ENCODE assay signal across 9 mouse cellular contexts in the genomic region with DNA sequence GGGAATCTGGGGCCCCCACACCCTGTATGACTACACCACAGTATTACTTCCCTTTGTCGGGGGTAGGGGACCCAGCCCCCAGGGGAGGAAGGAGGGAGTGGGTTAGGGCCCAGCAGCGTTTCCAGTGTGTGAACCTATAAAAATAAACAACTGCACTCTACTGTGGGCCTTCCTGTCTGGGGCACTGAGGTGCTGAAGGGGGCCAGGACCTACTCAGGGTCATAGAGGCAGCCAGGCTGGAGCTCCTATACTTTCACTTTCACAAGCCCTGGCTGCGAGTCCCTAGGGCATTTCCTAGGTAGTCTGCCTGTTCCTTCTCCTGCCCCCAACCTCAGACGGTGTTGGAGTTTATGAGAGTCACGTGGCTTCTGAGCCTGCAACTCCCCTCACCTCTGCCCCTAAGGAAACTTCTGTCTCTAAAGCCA. TPM values are rescaled to one million over a fixed set of nuclear protein-coding genes. Genes with fewer than 3 reads are reported as not detected.
DNase-seq lines count a peak whose midpoint lies in the region; ATAC-seq and TF ChIP-seq lines count a peak whose summit lies in the region.
"Had no signal": no experiment of that assay in that cellular context is flagged by ENCODE, and none has a peak within 500 bp of the region (broad histone marks: within the 10 kb centered on the region; RNA-seq: fewer than 3 reads in every experiment).

No protein-coding gene starts in this region.

- WGBS in heart, embryonic 15.5 days, result 29% methylated on average over 5 of the region's 5 CpGs
- WGBS in limb, embryonic 14.5 days, result 27% methylated on average over 5 of the region's 5 CpGs
- WGBS in midbrain, embryonic 16.5 days, result 84% methylated on average over 5 of the region's 5 CpGs

- H3K4me1 ChIP-seq in testis, adult 2 months (ENCODE audit: control insufficient read depth, insufficient read depth, low read length), result no peaks in the 10 kb centered on the region
- H3K4me1 ChIP-seq in heart, embryonic 15.5 days (replicated peaks), result peaks cover 11% of the 10 kb centered on the region
- peaks cover 6% of the 10 kb centered on the region; the same call in 1 of the 2 replicates for H3K4me1 ChIP-seq in limb, embryonic 14.5 days (ENCODE audit: control insufficient read depth, insufficient read depth, low read length)
- H3K4me1 ChIP-seq in midbrain, embryonic 16.5 days (ENCODE audit: control insufficient read depth, insufficient read depth, low read length), result no peaks in the 10 kb centered on the region
- H3K4me1 ChIP-seq: midbrain, embryonic 12.5 days had no signal

- ATAC-seq in heart, embryonic 15.5 days (replicated peaks; ENCODE audit: insufficient number of reproducible peaks, insufficient read depth, low FRiP score, low read depth), result no peak; the same call in 1 of the 2 replicates
- no peak for ATAC-seq in limb, embryonic 14.5 days (ENCODE audit: low FRiP score, low read depth)
- no peak for ATAC-seq in midbrain, embryonic 16.5 days

- no peak for TF ChIP-seq POLR2A in testis, adult 2 months (IDR thresholded peaks at IDR 0.05; ENCODE audit: control insufficient read depth, low read depth, low read length)
- TF ChIP-seq POLR2A in limb, embryonic 14.5 days (IDR thresholded peaks at IDR 0.05; ENCODE audit: borderline replicate concordance, extremely low read depth, insufficient read depth, insufficient read length), result no peak

- H3K36me3 ChIP-seq in testis, adult 2 months (ENCODE audit: control insufficient read depth, insufficient read depth, low read length), result no peaks in the 10 kb centered on the region
- H3K36me3 ChIP-seq in heart, embryonic 15.5 days, result peaks cover 54% of the 10 kb centered on the region
- H3K36me3 ChIP-seq in limb, embryonic 14.5 days (ENCODE audit: control insufficient read depth, insufficient read depth, low read length), result peaks cover 71% of the 10 kb centered on the region
- H3K36me3 ChIP-seq in midbrain, embryonic 16.5 days (ENCODE audit: control insufficient read depth, insufficient read depth, low read length), result peaks cover 40% of the 10 kb centered on the region

- no peaks in the 10 kb centered on the region for H3K27me3 ChIP-seq in testis, adult 2 months (ENCODE audit: control insufficient read depth, insufficient read depth, low read length)
- H3K27me3 ChIP-seq in heart, embryonic 15.5 days, result no peaks in the 10 kb centered on the region
- H3K27me3 ChIP-seq in limb, embryonic 14.5 days (ENCODE audit: control insufficient read depth, insufficient read depth, low read length), result no peaks in the 10 kb centered on the region
- no peaks in the 10 kb centered on the region for H3K27me3 ChIP-seq in midbrain, embryonic 16.5 days (ENCODE audit: control insufficient read depth, insufficient read depth, low read depth, low read length)
- H3K27me3 ChIP-seq: midbrain, embryonic 12.5 days had no signal

- no peaks in the 10 kb centered on the region for H3K9me3 ChIP-seq in heart, embryonic 15.5 days (replicated peaks)
- no peaks in the 10 kb centered on the region for H3K9me3 ChIP-seq in limb, embryonic 14.5 days (ENCODE audit: control insufficient read depth, low read length)
- no peaks in the 10 kb centered on the region for H3K9me3 ChIP-seq in midbrain, embryonic 16.5 days (replicated peaks; ENCODE audit: control insufficient read depth, low read length, poor library complexity, severe bottlenecking)
- H3K9me3 ChIP-seq: midbrain, embryonic 12.5 days had no signal

- peak overlapping the region; percentile 7; the same call in 1 of the 2 replicates for H3K4me2 ChIP-seq in heart, embryonic 15.5 days
- H3K4me2 ChIP-seq in limb, embryonic 14.5 days (replicated peaks; ENCODE audit: low read depth, low read length, severe bottlenecking), result no peak overlapping the region
- no peak overlapping the region for H3K4me2 ChIP-seq in midbrain, embryonic 16.5 days (ENCODE audit: low read length)
- H3K4me2 ChIP-seq: midbrain, embryonic 12.5 days had no signal

- peak overlapping the region; percentile 22; the same call in 1 of the 2 replicates for H3K27ac ChIP-seq in testis, adult 2 months (ENCODE audit: control insufficient read depth, insufficient read depth, low read depth, low read length)
- H3K27ac ChIP-seq in heart, embryonic 15.5 days, result peak overlapping the region; percentile 62
- 0 out of 2 replicates have a peak overlapping the region, but pooled peaks have one; percentile 19 for H3K27ac ChIP-seq in limb, embryonic 14.5 days (replicated peaks; ENCODE audit: low read depth, low read length)
- no peak overlapping the region for H3K27ac ChIP-seq in midbrain, embryonic 16.5 days (ENCODE audit: low read length)
- H3K27ac ChIP-seq: midbrain, embryonic 12.5 days had no signal

- peak overlapping the region; percentile 3; the same call in 1 of the 2 replicates for H3K9ac ChIP-seq in heart, embryonic 15.5 days
- no peak overlapping the region for H3K9ac ChIP-seq in limb, embryonic 14.5 days (ENCODE audit: low read depth, low read length, severe bottlenecking)
- no peak overlapping the region for H3K9ac ChIP-seq in midbrain, embryonic 16.5 days (ENCODE audit: low read depth, low read length)
- H3K9ac ChIP-seq: midbrain, embryonic 12.5 days had no signal

- no peak for DNase-seq in testis, postnatal 14 days (ENCODE audit: low spot score)
- DNase-seq in limb, embryonic 14.5 days (ENCODE audit: low spot score), result no peak
- peak; percentile 84 to 88 for DNase-seq in spleen, postnatal 36 days (ENCODE audit: low spot score in 2 of 2)
- no peak for DNase-seq in left cerebral cortex, adult 11 months (ENCODE audit: low spot score)
- no peak for DNase-seq in gastrocnemius, adult 8-10 months (ENCODE audit: low spot score in 2 of 2)

- no peak for TF ChIP-seq CTCF in testis, adult 2 months (IDR thresholded peaks at IDR 0.05; ENCODE audit: control insufficient read depth, insufficient read depth, insufficient replicate concordance, low read depth, low read length)

- no peak overlapping the region for H3K4me3 ChIP-seq in testis, adult 2 months (ENCODE audit: control insufficient read depth, low read depth, low read length)
- no peak overlapping the region for H3K4me3 ChIP-seq in heart, embryonic 15.5 days
- no peak overlapping the region for H3K4me3 ChIP-seq in limb, embryonic 14.5 days (replicated peaks; ENCODE audit: low read length)
- no peak overlapping the region for H3K4me3 ChIP-seq in midbrain, embryonic 16.5 days (ENCODE audit: low read depth, low read length)
- H3K4me3 ChIP-seq: midbrain, embryonic 12.5 days had no signal

RNA-seq across cellular contexts. Expression of gene Aip, which starts 11.8 kb away (rescaled TPM):
- polyA plus RNA-seq in testis, adult 2 months (2012; rRNA removed), result 21.0 and 23.5 TPM in 2 replicates
- polyA plus RNA-seq in heart, embryonic 15.5 days (2015; fragmentation: Nextera tagmentation; extraction: Ambion mirVana), result 78.1 and 92.5 TPM in 2 replicates
- 96.0 and 119 TPM in 2 replicates for polyA plus RNA-seq in limb, embryonic 14.5 days (2012; rRNA removed)
- polyA plus RNA-seq in limb, embryonic 14.5 days (2014; fragmentation: Nextera tagmentation; extraction: Ambion mirVana), result 86.4 and 95.7 TPM in 2 replicates
- 92.9 and 102 TPM in 2 replicates for polyA plus RNA-seq in midbrain, embryonic 16.5 days (2015; fragmentation: Nextera tagmentation; extraction: Ambion mirVana)
- 10 to 100 TPM; 85.7 to 96.3 (median 90.3) TPM for total RNA-seq in gastrocnemius, adult 8-10 months (2022)

RNA-seq across cellular contexts. Expression of gene Pitpnm1, which starts 14.0 kb away (rescaled TPM):
- 31.9 and 42.8 TPM in 2 replicates for polyA plus RNA-seq in testis, adult 2 months (2012; rRNA removed)
- 17.2 and 26.5 TPM in 2 replicates for polyA plus RNA-seq in heart, embryonic 15.5 days (2015; fragmentation: Nextera tagmentation; extraction: Ambion mirVana)
- polyA plus RNA-seq in limb, embryonic 14.5 days (2012; rRNA removed), result 16.2 and 20.8 TPM in 2 replicates
- 4.5 and 6.7 TPM in 2 replicates for polyA plus RNA-seq in limb, embryonic 14.5 days (2014; fragmentation: Nextera tagmentation; extraction: Ambion mirVana)
- polyA plus RNA-seq in midbrain, embryonic 16.5 days (2015; fragmentation: Nextera tagmentation; extraction: Ambion mirVana), result 105 and 113 TPM in 2 replicates
- total RNA-seq in gastrocnemius, adult 8-10 months (2022), result 1 to 10 TPM; 1.1 to 3.3 (median 2.4) TPM

RNA-seq across cellular contexts. Expression of gene Cdk2ap2, which starts 16.8 kb away (rescaled TPM):
- polyA plus RNA-seq in testis, adult 2 months (2012; rRNA removed), result 31.5 and 31.7 TPM in 2 replicates
- 63.6 and 81.7 TPM in 2 replicates for polyA plus RNA-seq in heart, embryonic 15.5 days (2015; fragmentation: Nextera tagmentation; extraction: Ambion mirVana)
- 45.2 and 52.1 TPM in 2 replicates for polyA plus RNA-seq in limb, embryonic 14.5 days (2012; rRNA removed)
- 67.0 and 67.6 TPM in 2 replicates for polyA plus RNA-seq in limb, embryonic 14.5 days (2014; fragmentation: Nextera tagmentation; extraction: Ambion mirVana)
- polyA plus RNA-seq in midbrain, embryonic 16.5 days (2015; fragmentation: Nextera tagmentation; extraction: Ambion mirVana), result 83.1 and 83.2 TPM in 2 replicates
- total RNA-seq in gastrocnemius, adult 8-10 months (2022), result 10 to 100 TPM; 14.0 to 20.3 (median 18.0) TPM

RNA-seq across cellular contexts. Expression of gene Gpr152, which starts 25.8 kb away (rescaled TPM):
- 0.02 TPM in 1 of 2 replicates, not detected in the other for polyA plus RNA-seq in testis, adult 2 months (2012; rRNA removed)
- polyA plus RNA-seq in heart, embryonic 15.5 days (2015; fragmentation: Nextera tagmentation; extraction: Ambion mirVana), result 0.04 TPM in 1 of 2 replicates, not detected in the other
- 0.01 and 0.05 TPM in 2 replicates for polyA plus RNA-seq in limb, embryonic 14.5 days (2012; rRNA removed)
- not detected in 2 replicates for polyA plus RNA-seq in limb, embryonic 14.5 days (2014; fragmentation: Nextera tagmentation; extraction: Ambion mirVana)
- polyA plus RNA-seq in midbrain, embryonic 16.5 days (2015; fragmentation: Nextera tagmentation; extraction: Ambion mirVana), result 0.09 TPM in 1 of 2 replicates, not detected in the other
- total RNA-seq in gastrocnemius, adult 8-10 months (2022), result not detected
- polyA plus RNA-seq: midbrain, embryonic 12.5 days had no signal

RNA-seq across cellular contexts. Expression of gene Cabp4, which starts 30.0 kb away (rescaled TPM):
- polyA plus RNA-seq in testis, adult 2 months (2012; rRNA removed), result 0.16 and 0.29 TPM in 2 replicates
- not detected in 2 replicates for polyA plus RNA-seq in heart, embryonic 15.5 days (2015; fragmentation: Nextera tagmentation; extraction: Ambion mirVana)
- 0.05 and 0.06 TPM in 2 replicates for polyA plus RNA-seq in limb, embryonic 14.5 days (2012; rRNA removed)
- polyA plus RNA-seq in limb, embryonic 14.5 days (2014; fragmentation: Nextera tagmentation; extraction: Ambion mirVana), result 0.10 TPM in 2 replicates
- 0.24 and 0.48 TPM in 2 replicates for polyA plus RNA-seq in midbrain, embryonic 16.5 days (2015; fragmentation: Nextera tagmentation; extraction: Ambion mirVana)
- not detected for total RNA-seq in gastrocnemius, adult 8-10 months (2022)

Comparison
In these comparisons a context has a peak if more than half of its experiments do, and no peak if none do; other contexts are left out.
1. DNase-seq: peak in spleen, postnatal 36 days (2 of 2); none in testis, postnatal 14 days (single experiment), limb, embryonic 14.5 days (single experiment), left cerebral cortex, adult 11 months (single experiment) and gastrocnemius, adult 8-10 months (0 of 2).